In the genomic region with DNA sequence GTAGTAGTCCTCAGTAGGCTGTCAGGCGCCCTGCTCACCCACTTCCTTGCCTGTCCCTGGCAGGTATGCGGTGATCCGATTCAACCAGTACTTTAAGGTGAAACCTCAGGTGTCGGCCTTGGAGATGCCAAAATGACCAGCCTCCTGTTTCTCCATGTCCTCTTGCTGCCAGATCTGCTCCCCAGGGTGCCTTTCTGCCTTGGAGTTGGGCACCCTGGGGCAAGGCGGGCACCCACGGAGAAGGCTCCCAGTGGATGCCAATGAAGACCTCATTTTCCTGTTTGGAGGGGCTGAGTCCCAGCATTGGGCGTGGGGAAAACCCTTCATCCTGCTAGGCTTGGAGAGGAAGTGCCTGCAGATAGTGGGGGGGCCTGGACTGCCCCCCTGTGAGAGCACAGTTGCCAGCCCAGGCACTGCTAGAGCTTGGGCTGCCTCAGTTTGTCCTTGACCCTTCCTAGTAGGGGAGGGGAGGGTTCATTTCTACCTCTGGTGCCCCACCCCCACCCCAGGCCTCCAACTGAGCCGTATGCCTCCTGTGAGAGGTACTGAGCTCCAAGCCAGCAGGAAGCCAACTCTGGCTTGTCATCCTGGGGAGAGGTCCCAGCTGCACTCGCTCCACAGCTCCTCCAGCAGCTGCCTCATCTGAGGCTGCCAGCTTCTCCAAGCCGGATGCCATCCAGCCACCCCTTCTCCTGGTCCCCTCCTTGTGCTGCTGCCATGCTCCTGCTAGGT, we compare ENCODE assay signal across 24 mouse cellular contexts. TPM values are rescaled to one million over a fixed set of nuclear protein-coding genes. Genes with fewer than 3 reads are reported as not detected.
A peak's percentile ranks its signal among the peaks of the same experiment; 100 is the strongest.
DNase-seq lines count a peak whose midpoint lies in the region; ATAC-seq and TF ChIP-seq lines count a peak whose summit lies in the region.
"Had no signal": no experiment of that assay in that cellular context is flagged by ENCODE, and none has a peak within 500 bp of the region (broad histone marks: within the 10 kb centered on the region; RNA-seq: fewer than 3 reads in every experiment).

No protein-coding gene starts in this region.

- no peaks in the 10 kb centered on the region; the same call in 1 of the 2 replicates for H3K4me1 ChIP-seq in heart, embryonic 11.5 days (ENCODE audit: control insufficient read depth, insufficient read depth, low read length)
- H3K4me1 ChIP-seq in liver, adult 2 months (ENCODE audit: control insufficient read depth, insufficient read depth, low read length): peaks cover 40% of the 10 kb centered on the region
- H3K4me1 ChIP-seq in liver, embryonic 11.5 days (replicated peaks; ENCODE audit: control insufficient read depth, insufficient read depth, low read length): peaks cover 8% of the 10 kb centered on the region
- peaks cover 11% of the 10 kb centered on the region for H3K4me1 ChIP-seq in stomach, embryonic 16.5 days (ENCODE audit: control insufficient read depth, insufficient read depth, low read length)
- no peaks in the 10 kb centered on the region for H3K4me1 ChIP-seq in stomach, postnatal 0 days (replicated peaks; ENCODE audit: control insufficient read depth, insufficient read depth)

- H3K4me2 ChIP-seq in heart, embryonic 11.5 days: no peak overlapping the region
- H3K4me2 ChIP-seq in liver, embryonic 11.5 days: no peak overlapping the region
- no peak overlapping the region for H3K4me2 ChIP-seq in stomach, embryonic 16.5 days (ENCODE audit: low read depth, low read length)
- no peak overlapping the region for H3K4me2 ChIP-seq in stomach, postnatal 0 days (replicated peaks; ENCODE audit: low read depth)
- H3K4me2 ChIP-seq: embryonic facial prominence, embryonic 13.5 days had no signal

- H3K36me3 ChIP-seq in heart, embryonic 11.5 days (ENCODE audit: control insufficient read depth, insufficient read depth, low read length): no peaks in the 10 kb centered on the region
- H3K36me3 ChIP-seq in liver, adult 2 months (ENCODE audit: control insufficient read depth, insufficient read depth, low read length): peaks cover 18% of the 10 kb centered on the region
- H3K36me3 ChIP-seq in liver, embryonic 11.5 days (ENCODE audit: control insufficient read depth, insufficient read depth, low read length): no peaks in the 10 kb centered on the region
- H3K36me3 ChIP-seq in stomach, embryonic 16.5 days (ENCODE audit: control insufficient read depth, insufficient read depth, low read length): no peaks in the 10 kb centered on the region
- peaks cover 4% of the 10 kb centered on the region; the same call in 1 of the 2 replicates for H3K36me3 ChIP-seq in stomach, postnatal 0 days (ENCODE audit: control insufficient read depth, insufficient read depth, low read length)
- H3K36me3 ChIP-seq: G1E had no signal

- 45% methylated on average over 10 of the region's 10 CpGs for WGBS in heart, embryonic 11.5 days (ENCODE audit: insufficient replicate concordance)
- WGBS in liver, adult 2 months: 60% methylated on average over 10 of the region's 10 CpGs
- WGBS in liver, embryonic 11.5 days: 64% methylated on average over 10 of the region's 10 CpGs
- 58% methylated on average over 10 of the region's 10 CpGs for WGBS in stomach, embryonic 16.5 days
- 62% methylated on average over 10 of the region's 10 CpGs for WGBS in stomach, postnatal 0 days

- DNase-seq in heart, postnatal 25 days (ENCODE audit: low spot score): no peak
- DNase-seq in liver, adult 2 months (ENCODE audit: extremely low read depth, low read depth, low spot score): peak; percentile 43
- no peak for DNase-seq in liver, embryonic 11.5 days (ENCODE audit: low spot score)
- no peak for DNase-seq in stomach, postnatal 0 days (ENCODE audit: low spot score)
- peak; percentile 59 for DNase-seq in testis, postnatal 10 days (ENCODE audit: low spot score)
- no peak for DNase-seq in ovary, postnatal 14 days (ENCODE audit: low spot score)
- DNase-seq: cerebellum, adult 11 months; cerebellum, postnatal 36 days; heart, postnatal 36 days; lung, adult 18-20 months; right cerebral cortex, postnatal 25 days; thymus, adult 2 months had no signal

- no peak for ATAC-seq in heart, embryonic 11.5 days (replicated peaks; ENCODE audit: insufficient number of reproducible peaks, low FRiP score, low TSS enrichment)
- no peak; the same call in 1 of the 2 replicates for ATAC-seq in liver, embryonic 11.5 days (replicated peaks; ENCODE audit: low FRiP score)
- ATAC-seq in stomach, embryonic 16.5 days (ENCODE audit: insufficient read depth, low FRiP score): no peak
- ATAC-seq in stomach, postnatal 0 days (ENCODE audit: low FRiP score, low TSS enrichment): no peak
- ATAC-seq: forebrain, embryonic 14.5 days had no signal

- no peaks in the 10 kb centered on the region for H3K9me3 ChIP-seq in heart, embryonic 11.5 days (replicated peaks; ENCODE audit: control insufficient read depth, low read length)
- H3K9me3 ChIP-seq in liver, embryonic 11.5 days (ENCODE audit: control insufficient read depth, low read length): no peaks in the 10 kb centered on the region
- no peaks in the 10 kb centered on the region for H3K9me3 ChIP-seq in stomach, embryonic 16.5 days (replicated peaks; ENCODE audit: control insufficient read depth, low read length)
- H3K9me3 ChIP-seq in stomach, postnatal 0 days (ENCODE audit: control insufficient read depth, low read length): no peaks in the 10 kb centered on the region
- H3K9me3 ChIP-seq: embryonic facial prominence, embryonic 13.5 days; G1E had no signal

- no peak overlapping the region for H3K4me3 ChIP-seq in heart, embryonic 11.5 days (ENCODE audit: low read depth, low read length)
- H3K4me3 ChIP-seq in liver, adult 2 months (ENCODE audit: insufficient read depth, low read depth, low read length): no peak overlapping the region
- no peak overlapping the region for H3K4me3 ChIP-seq in liver, embryonic 11.5 days (ENCODE audit: low read depth, low read length)
- H3K4me3 ChIP-seq in stomach, embryonic 16.5 days (replicated peaks; ENCODE audit: low read length): no peak overlapping the region
- no peak overlapping the region for H3K4me3 ChIP-seq in stomach, postnatal 0 days (ENCODE audit: low read depth, low read length)
- H3K4me3 ChIP-seq: embryonic facial prominence, embryonic 13.5 days; megakaryocyte, embryonic 14.5 days had no signal

- no peak for TF ChIP-seq CTCF in liver, adult 2 months (IDR thresholded peaks at IDR 0.05; ENCODE audit: low read depth, low read length)
- no peak for TF ChIP-seq CTCF in stomach, postnatal 0 days (IDR thresholded peaks at IDR 0.05; ENCODE audit: low read depth)

- intact Hi-C loops in heart, postnatal 25 days (cut with DNase I): no loop called here

- H3K27me3 ChIP-seq in heart, embryonic 11.5 days (ENCODE audit: control insufficient read depth, insufficient read depth, low read length): no peaks in the 10 kb centered on the region
- no peaks in the 10 kb centered on the region for H3K27me3 ChIP-seq in liver, adult 2 months (ENCODE audit: control insufficient read depth, insufficient read depth, low read length)
- no peaks in the 10 kb centered on the region for H3K27me3 ChIP-seq in liver, embryonic 11.5 days (replicated peaks; ENCODE audit: control insufficient read depth, insufficient read depth, low read length)
- H3K27me3 ChIP-seq in stomach, embryonic 16.5 days (ENCODE audit: control insufficient read depth, insufficient read depth, low read length): no peaks in the 10 kb centered on the region
- H3K27me3 ChIP-seq in stomach, postnatal 0 days (ENCODE audit: control insufficient read depth, insufficient read depth, low read length): no peaks in the 10 kb centered on the region
- H3K27me3 ChIP-seq: embryonic facial prominence, embryonic 13.5 days had no signal

- no peaks in the 10 kb centered on the region for H3K79me2 ChIP-seq in liver, adult 2 months (ENCODE audit: control insufficient read depth, insufficient read depth, low read length)

- no peak for TF ChIP-seq EP300 in stomach, postnatal 0 days (optimal IDR thresholded peaks at IDR 0.05)

- peak overlapping the region; percentile 47; the same call in 1 of the 2 replicates for H3K9ac ChIP-seq in heart, embryonic 11.5 days (ENCODE audit: low read depth, low read length)
- H3K9ac ChIP-seq in liver, adult 2 months (ENCODE audit: low read depth, low read length): peak overlapping the region; percentile 24; the same call in 1 of the 2 replicates
- H3K9ac ChIP-seq in liver, embryonic 11.5 days (ENCODE audit: low read depth, low read length): no peak overlapping the region
- 0 out of 2 replicates have a peak overlapping the region, but pooled peaks have one; percentile 29 for H3K9ac ChIP-seq in stomach, embryonic 16.5 days (ENCODE audit: low read length)
- H3K9ac ChIP-seq in stomach, postnatal 0 days (ENCODE audit: low read length): no peak overlapping the region; the same call in 1 of the 2 replicates
- H3K9ac ChIP-seq: embryonic facial prominence, embryonic 13.5 days had no signal

- H3K27ac ChIP-seq in heart, embryonic 11.5 days (ENCODE audit: low read depth, low read length): no peak overlapping the region
- H3K27ac ChIP-seq in liver, adult 2 months (replicated peaks; ENCODE audit: insufficient read depth, low read depth, low read length): peak overlapping the region; percentile 50
- H3K27ac ChIP-seq in liver, embryonic 11.5 days (ENCODE audit: low read depth, low read length): no peak overlapping the region
- no peak overlapping the region; the same call in 1 of the 2 replicates for H3K27ac ChIP-seq in stomach, embryonic 16.5 days (ENCODE audit: low read length)
- H3K27ac ChIP-seq in stomach, postnatal 0 days (replicated peaks): no peak overlapping the region
- H3K27ac ChIP-seq: embryonic facial prominence, embryonic 13.5 days had no signal

- no peak for TF ChIP-seq POLR2A in liver, adult 2 months (IDR thresholded peaks at IDR 0.05; ENCODE audit: extremely low read depth, insufficient read depth, low read length)

RNA-seq across cellular contexts. Expression of a gene that starts 16.0 kb away (rescaled TPM):
- polyA plus RNA-seq in heart, embryonic 11.5 days (2014; fragmentation: Nextera tagmentation; extraction: Ambion mirVana): 1.5 TPM in 2 replicates
- total RNA-seq in heart, postnatal 25 days (2021): under 1 TPM; 0.45 to 0.57 TPM
- total RNA-seq in liver, adult 2 months (2014; rRNA removed): 361 and 389 TPM in 2 replicates
- polyA plus RNA-seq in liver, adult 2 months (2012; rRNA removed): 249 and 278 TPM in 2 replicates
- 4.5 and 5.8 TPM in 2 replicates for polyA plus RNA-seq in liver, embryonic 11.5 days (2014; fragmentation: Nextera tagmentation; extraction: Ambion mirVana)
- 4.5 and 4.7 TPM in 2 replicates for polyA plus RNA-seq in stomach, embryonic 16.5 days (2015; fragmentation: Nextera tagmentation; extraction: Ambion mirVana)
- polyA plus RNA-seq in stomach, postnatal 0 days (2015; fragmentation: Nextera tagmentation; extraction: Ambion mirVana): 2.8 and 4.2 TPM in 2 replicates
- polyA plus RNA-seq: C2C12, G1E had no signal

RNA-seq across cellular contexts. Expression of a gene that starts 29.1 kb away (rescaled TPM):
- not detected in 2 replicates for polyA plus RNA-seq in heart, embryonic 11.5 days (2014; fragmentation: Nextera tagmentation; extraction: Ambion mirVana)
- total RNA-seq in heart, postnatal 25 days (2021): under 1 TPM; 0.21 to 0.28 TPM
- not detected in 2 replicates for total RNA-seq in liver, adult 2 months (2014; rRNA removed)
- polyA plus RNA-seq in liver, adult 2 months (2012; rRNA removed): 0.18 and 7.6 TPM in 2 replicates
- polyA plus RNA-seq in liver, embryonic 11.5 days (2014; fragmentation: Nextera tagmentation; extraction: Ambion mirVana): 0.30 and 0.40 TPM in 2 replicates
- polyA plus RNA-seq in stomach, embryonic 16.5 days (2015; fragmentation: Nextera tagmentation; extraction: Ambion mirVana): 2.0 and 3.6 TPM in 2 replicates
- polyA plus RNA-seq in stomach, postnatal 0 days (2015; fragmentation: Nextera tagmentation; extraction: Ambion mirVana): 2.9 and 6.1 TPM in 2 replicates
- total RNA-seq: G1E; left cerebral cortex, adult 8-10 months had no signal
- polyA plus RNA-seq: C2C12; forebrain, embryonic 14.5 days; G1E had no signal

RNA-seq across cellular contexts. Expression of a gene that starts 44.8 kb away (rescaled TPM):
- polyA plus RNA-seq in heart, embryonic 11.5 days (2014; fragmentation: Nextera tagmentation; extraction: Ambion mirVana): 3.3 and 3.7 TPM in 2 replicates
- 10 to 100 TPM; 15.2 to 19.9 TPM for total RNA-seq in heart, postnatal 25 days (2021)
- total RNA-seq in liver, adult 2 months (2014; rRNA removed): 2.0 and 2.2 TPM in 2 replicates
- polyA plus RNA-seq in liver, adult 2 months (2012; rRNA removed): 5.6 and 10.2 TPM in 2 replicates
- polyA plus RNA-seq in liver, embryonic 11.5 days (2014; fragmentation: Nextera tagmentation; extraction: Ambion mirVana): 4.1 and 4.4 TPM in 2 replicates
- polyA plus RNA-seq in stomach, embryonic 16.5 days (2015; fragmentation: Nextera tagmentation; extraction: Ambion mirVana): 5.2 and 5.6 TPM in 2 replicates
- polyA plus RNA-seq in stomach, postnatal 0 days (2015; fragmentation: Nextera tagmentation; extraction: Ambion mirVana): 3.7 and 5.0 TPM in 2 replicates

RNA-seq across cellular contexts. Expression of a gene that starts 57.7 kb away (rescaled TPM):
- polyA plus RNA-seq in heart, embryonic 11.5 days (2014; fragmentation: Nextera tagmentation; extraction: Ambion mirVana): not detected in 2 replicates
- total RNA-seq in heart, postnatal 25 days (2021): not detected
- not detected in 2 replicates for total RNA-seq in liver, adult 2 months (2014; rRNA removed)
- not detected in 2 replicates for polyA plus RNA-seq in liver, adult 2 months (2012; rRNA removed)
- polyA plus RNA-seq in liver, embryonic 11.5 days (2014; fragmentation: Nextera tagmentation; extraction: Ambion mirVana): not detected in 2 replicates
- not detected in 2 replicates for polyA plus RNA-seq in stomach, embryonic 16.5 days (2015; fragmentation: Nextera tagmentation; extraction: Ambion mirVana)
- not detected in 2 replicates for polyA plus RNA-seq in stomach, postnatal 0 days (2015; fragmentation: Nextera tagmentation; extraction: Ambion mirVana)
- total RNA-seq: adrenal gland, adult 18-20 months; G1E; heart, postnatal 36 days; left cerebral cortex, adult 8-10 months had no signal
- polyA plus RNA-seq: C2C12; embryonic facial prominence, embryonic 13.5 days; forebrain, embryonic 14.5 days; G1E; gonadal fat pad, adult 2 months; intestine, embryonic 14.5 days; limb, embryonic 14.5 days; thymus, adult 2 months had no signal

Comparison
In these comparisons a context has a peak if more than half of its experiments do, and no peak if none do; other contexts are left out.
1. H3K9ac ChIP-seq: peak in heart, embryonic 11.5 days (single experiment), liver, adult 2 months (single experiment) and stomach, embryonic 16.5 days (single experiment); none in liver, embryonic 11.5 days (single experiment) and stomach, postnatal 0 days (single experiment).
2. DNase-seq: peak in liver, adult 2 months (single experiment) and testis, postnatal 10 days (single experiment); none in heart, postnatal 25 days (single experiment), liver, embryonic 11.5 days (single experiment), stomach, postnatal 0 days (single experiment) and ovary, postnatal 14 days (single experiment).
3. RNA of a gene that starts 16.0 kb away (polyA plus RNA-seq): 249 to 278 TPM in liver, adult 2 months; 4.5 to 5.8 TPM in liver, embryonic 11.5 days, 4.5 to 4.7 TPM in stomach, embryonic 16.5 days, 2.8 to 4.2 TPM in stomach, postnatal 0 days and 1.5 TPM in heart, embryonic 11.5 days; every median in the first group is over 10 times any median in the second.